Mouse (Mus musculus) embryo, embryonic 10.5 days (tissue): Measurements from ENCODE around the gene Tax1bp3.

ENCODE experiments used
- DNase-seq: peaks from one replicate; pipeline ENCODE4 v3.0.0-alpha.2; 2015; ENCODE audit warnings: low spot score

Tax1bp3 gene

GRCm38 (mm10) chr11:73230081-73230480 is 53.2 kb downstream of the Tax1bp3 start:
- DNase-seq = no peak

- DNase-seq = no peak
Observed at GRCm38 (mm10) chr11:73232513-73232912, 55.6 kb downstream of the Tax1bp3 start.
